25 mouse cellular contexts compared by ENCODE assay signal in the genomic region with DNA sequence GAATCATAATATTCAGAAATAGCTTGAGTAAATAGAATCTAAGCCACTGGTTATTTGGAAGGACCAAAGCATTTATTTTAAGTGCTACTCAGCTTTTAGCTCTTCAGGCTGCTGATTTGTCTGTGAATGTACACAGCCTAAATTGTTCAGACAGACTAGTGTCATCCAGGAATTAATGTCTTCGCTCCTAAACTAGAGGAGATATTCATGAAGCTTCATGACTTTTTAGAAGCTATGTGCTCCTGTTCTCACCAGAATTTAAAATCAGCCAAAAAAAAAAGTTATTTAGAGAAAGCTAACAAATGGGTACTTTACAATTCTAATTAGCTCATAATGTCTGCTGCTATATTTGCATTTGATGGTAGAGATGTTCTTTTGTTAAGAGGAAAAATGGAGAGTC.
DNase-seq lines count a peak whose midpoint lies in the region; ATAC-seq and TF ChIP-seq lines count a peak whose summit lies in the region.
"Had no signal": no experiment of that assay in that cellular context is flagged by ENCODE, and none has a peak within 500 bp of the region (broad histone marks: within the 10 kb centered on the region; RNA-seq: fewer than 3 reads in every experiment).

No protein-coding gene starts in this region.

- H3K36me3 ChIP-seq in forebrain, postnatal 0 days (ENCODE audit: insufficient read depth), result no peaks in the 10 kb centered on the region
- no peaks in the 10 kb centered on the region for H3K36me3 ChIP-seq in forebrain, embryonic 11.5 days (ENCODE audit: control insufficient read depth, insufficient read depth, low read length)
- H3K36me3 ChIP-seq: embryonic facial prominence, embryonic 12.5 days; embryonic facial prominence, embryonic 15.5 days; heart, embryonic 10.5 days; heart, embryonic 13.5 days; hindbrain, embryonic 12.5 days; hindbrain, embryonic 15.5 days had no signal

- no peak for TF ChIP-seq CTCF in forebrain, postnatal 0 days (IDR thresholded peaks at IDR 0.05; ENCODE audit: low read depth)

- DNase-seq in forebrain, postnatal 0 days, result peak; percentile 18
- no peak for DNase-seq in forebrain, embryonic 11.5 days (ENCODE audit: low spot score)
- DNase-seq in A20 (ENCODE audit: low read depth, low spot score), result peak; percentile 53
- DNase-seq in brain, adult 2 months (ENCODE audit: low read depth, low spot score), result peak; percentile 34
- no peak for DNase-seq in right cerebral cortex, postnatal 14 days
- DNase-seq in urinary bladder, postnatal 14 days (ENCODE audit: low spot score), result no peak
- DNase-seq: adrenal gland, adult 8-10 months; adrenal gland, postnatal 25 days; cerebellum, adult 11 months; cerebellum, adult 2 months; cerebellum, adult 9-11 months; cerebellum, postnatal 25 days; gastrocnemius, postnatal 10 days; gastrocnemius, postnatal 36 days; heart, adult 2 months; heart, postnatal 14 days had no signal

- no peak overlapping the region for H3K27ac ChIP-seq in forebrain, postnatal 0 days (ENCODE audit: low read depth, low read length)
- H3K27ac ChIP-seq in forebrain, embryonic 11.5 days (ENCODE audit: low read depth, low read length), result no peak overlapping the region
- H3K27ac ChIP-seq: embryonic facial prominence, embryonic 12.5 days; embryonic facial prominence, embryonic 15.5 days; forebrain, embryonic 13.5 days; heart, adult 2 months; heart, embryonic 10.5 days; heart, embryonic 13.5 days; hindbrain, embryonic 12.5 days; hindbrain, embryonic 15.5 days had no signal

- ATAC-seq in forebrain, postnatal 0 days, result peak; percentile 56
- no peak for ATAC-seq in forebrain, embryonic 11.5 days (replicated peaks; ENCODE audit: low FRiP score)
- ATAC-seq: activated CD4-positive, CD25-positive, alpha-beta regulatory T cell, adult 4 months; forebrain, embryonic 13.5 days; intestine, postnatal 0 days had no signal

- no peaks in the 10 kb centered on the region for H3K4me1 ChIP-seq in forebrain, postnatal 0 days (ENCODE audit: insufficient read depth)
- no peaks in the 10 kb centered on the region for H3K4me1 ChIP-seq in forebrain, embryonic 11.5 days (replicated peaks; ENCODE audit: control insufficient read depth, insufficient read depth, low read length)
- H3K4me1 ChIP-seq: embryonic facial prominence, embryonic 12.5 days; embryonic facial prominence, embryonic 15.5 days; forebrain, embryonic 13.5 days; heart, embryonic 10.5 days; heart, embryonic 13.5 days; hindbrain, embryonic 12.5 days; hindbrain, embryonic 15.5 days had no signal

- 32% methylated on average over 1 of the region's 1 CpGs for WGBS in forebrain, postnatal 0 days
- whole genome bisulfite sequencing in forebrain, embryonic 11.5 days, result 76% methylated on average over 1 of the region's 1 CpGs

- H3K4me3 ChIP-seq in forebrain, postnatal 0 days (ENCODE audit: low read depth, low read length), result no peak overlapping the region
- H3K4me3 ChIP-seq in forebrain, embryonic 11.5 days (ENCODE audit: low read depth, low read length), result no peak overlapping the region
- H3K4me3 ChIP-seq: embryonic facial prominence, embryonic 12.5 days; embryonic facial prominence, embryonic 15.5 days; forebrain, embryonic 13.5 days; heart, adult 2 months; heart, embryonic 10.5 days; heart, embryonic 13.5 days; hindbrain, embryonic 12.5 days; hindbrain, embryonic 15.5 days had no signal

- no peaks in the 10 kb centered on the region for H3K27me3 ChIP-seq in forebrain, postnatal 0 days (ENCODE audit: insufficient read depth, low read length)
- no peaks in the 10 kb centered on the region for H3K27me3 ChIP-seq in forebrain, embryonic 11.5 days (ENCODE audit: control insufficient read depth, insufficient read depth, low read length)
- H3K27me3 ChIP-seq: embryonic facial prominence, embryonic 12.5 days; embryonic facial prominence, embryonic 15.5 days; forebrain, embryonic 13.5 days; heart, embryonic 13.5 days; hindbrain, embryonic 12.5 days; hindbrain, embryonic 15.5 days had no signal

- no peaks in the 10 kb centered on the region for H3K9me3 ChIP-seq in forebrain, postnatal 0 days (ENCODE audit: low read length)
- H3K9me3 ChIP-seq in forebrain, embryonic 11.5 days (ENCODE audit: control insufficient read depth, low read length), result no peaks in the 10 kb centered on the region
- H3K9me3 ChIP-seq: embryonic facial prominence, embryonic 12.5 days; embryonic facial prominence, embryonic 15.5 days; forebrain, embryonic 13.5 days; heart, embryonic 10.5 days; heart, embryonic 13.5 days; hindbrain, embryonic 12.5 days; hindbrain, embryonic 15.5 days had no signal

- no peak overlapping the region for H3K9ac ChIP-seq in forebrain, postnatal 0 days
- no peak overlapping the region for H3K9ac ChIP-seq in forebrain, embryonic 11.5 days (ENCODE audit: low read length)
- H3K9ac ChIP-seq: embryonic facial prominence, embryonic 12.5 days; embryonic facial prominence, embryonic 15.5 days; forebrain, embryonic 13.5 days; heart, embryonic 13.5 days; hindbrain, embryonic 12.5 days; hindbrain, embryonic 15.5 days had no signal

- H3K4me2 ChIP-seq in forebrain, postnatal 0 days (ENCODE audit: low read depth), result no peak overlapping the region
- no peak overlapping the region for H3K4me2 ChIP-seq in forebrain, embryonic 11.5 days (ENCODE audit: low read depth, low read length, severe bottlenecking)
- H3K4me2 ChIP-seq: embryonic facial prominence, embryonic 12.5 days; embryonic facial prominence, embryonic 15.5 days; forebrain, embryonic 13.5 days; heart, embryonic 13.5 days; hindbrain, embryonic 12.5 days; hindbrain, embryonic 15.5 days had no signal

Comparison
In these comparisons a context has a peak if more than half of its experiments do, and no peak if none do; other contexts are left out.
1. DNase-seq: peak in forebrain, postnatal 0 days (single experiment), A20 (single experiment) and brain, adult 2 months (single experiment); none in forebrain, embryonic 11.5 days (single experiment), right cerebral cortex, postnatal 14 days (single experiment) and urinary bladder, postnatal 14 days (single experiment).